8 mouse cellular contexts compared by ENCODE assay signal in genomic region chr11:115381743-115382539, GRCm38 (mm10). TPM values are rescaled to one million over a fixed set of nuclear protein-coding genes. Genes with fewer than 3 reads are reported as not detected.
DNase-seq lines count a peak whose midpoint lies in the region; ATAC-seq and TF ChIP-seq lines count a peak whose summit lies in the region.

Cdr2l (plus strand) TSS chr11:115381916.

- H3K27me3 ChIP-seq in ES-Bruce4 (ENCODE audit: control insufficient read depth, insufficient read depth, low read length, poor library complexity, severe bottlenecking) = no peaks in the 10 kb centered on the region
- H3K27me3 ChIP-seq in forebrain, embryonic 14.5 days (replicated peaks; ENCODE audit: control insufficient read depth, insufficient read depth, low read length) = no peaks in the 10 kb centered on the region
- H3K27me3 ChIP-seq in heart, postnatal 0 days (ENCODE audit: control insufficient read depth, insufficient read depth, low read length) = peaks cover 5% of the 10 kb centered on the region; the same call in 1 of the 2 replicates
- peaks cover 80% of the 10 kb centered on the region for H3K27me3 ChIP-seq in liver, embryonic 15.5 days
- no peaks in the 10 kb centered on the region for H3K27me3 ChIP-seq in neural tube, embryonic 15.5 days (replicated peaks)

- TF ChIP-seq POLR2A in ES-Bruce4 (IDR thresholded peaks at IDR 0.05; ENCODE audit: insufficient read depth, low read length) = no peak

- no peaks in the 10 kb centered on the region for H3K9me3 ChIP-seq in ES-Bruce4 (replicated peaks; ENCODE audit: control insufficient read depth, insufficient read depth, low read length, poor library complexity, severe bottlenecking)
- H3K9me3 ChIP-seq in forebrain, embryonic 14.5 days (replicated peaks; ENCODE audit: control insufficient read depth, low read length) = 0 out of 2 replicates have a peak, but pooled peaks cover 3% of the 10 kb centered on the region
- H3K9me3 ChIP-seq in heart, postnatal 0 days (replicated peaks; ENCODE audit: control insufficient read depth, low read length) = no peaks in the 10 kb centered on the region; the same call in 1 of the 2 replicates
- no peaks in the 10 kb centered on the region for H3K9me3 ChIP-seq in liver, embryonic 15.5 days (replicated peaks)
- H3K9me3 ChIP-seq in neural tube, embryonic 15.5 days (replicated peaks) = no peaks in the 10 kb centered on the region

- no peaks in the 10 kb centered on the region for H3K36me3 ChIP-seq in ES-Bruce4 (ENCODE audit: control insufficient read depth, insufficient read depth, low read length, poor library complexity, severe bottlenecking)
- H3K36me3 ChIP-seq in forebrain, embryonic 14.5 days (ENCODE audit: control insufficient read depth, insufficient read depth, low read length) = no peaks in the 10 kb centered on the region
- H3K36me3 ChIP-seq in heart, postnatal 0 days (replicated peaks; ENCODE audit: control insufficient read depth, insufficient read depth, low read length) = no peaks in the 10 kb centered on the region
- H3K36me3 ChIP-seq in liver, embryonic 15.5 days (replicated peaks) = no peaks in the 10 kb centered on the region
- H3K36me3 ChIP-seq in neural tube, embryonic 15.5 days = no peaks in the 10 kb centered on the region

- peak; percentile 90 for ATAC-seq in forebrain, embryonic 14.5 days
- peak; percentile 92 for ATAC-seq in heart, postnatal 0 days (ENCODE audit: insufficient read depth, low read depth)
- peak; percentile 62 for ATAC-seq in liver, embryonic 15.5 days (ENCODE audit: insufficient read depth)
- ATAC-seq in neural tube, embryonic 15.5 days (ENCODE audit: low FRiP score) = peak; percentile 90

- TF ChIP-seq EP300 in ES-Bruce4 (IDR thresholded peaks at IDR 0.05; ENCODE audit: insufficient read depth, low read depth, low read length) = no peak
- no peak for TF ChIP-seq EP300 in heart, postnatal 0 days (IDR thresholded peaks at IDR 0.05; ENCODE audit: low read depth)

- H3K27ac ChIP-seq in ES-Bruce4 (ENCODE audit: insufficient read depth, low read length) = peak within 1 kb of the TSS; percentile 10; the same call in 1 of the 2 replicates
- peak within 1 kb of the TSS; percentile 52 for H3K27ac ChIP-seq in brown adipose tissue, adult 24 weeks (replicated peaks; ENCODE audit: low read depth, low read length)
- H3K27ac ChIP-seq in forebrain, embryonic 14.5 days (ENCODE audit: low read depth, low read length) = peak within 1 kb of the TSS; percentile 96
- H3K27ac ChIP-seq in heart, postnatal 0 days (ENCODE audit: low read depth) = peak within 1 kb of the TSS; percentile 73
- H3K27ac ChIP-seq in liver, embryonic 15.5 days (replicated peaks) = no peak within 1 kb of the TSS
- H3K27ac ChIP-seq in neural tube, embryonic 15.5 days (replicated peaks) = peak within 1 kb of the TSS; percentile 95

- H3K4me2 ChIP-seq in forebrain, embryonic 14.5 days (ENCODE audit: low read length) = peak within 1 kb of the TSS; percentile 88
- H3K4me2 ChIP-seq in heart, postnatal 0 days (ENCODE audit: low read depth, low read length) = peak within 1 kb of the TSS; percentile 98
- H3K4me2 ChIP-seq in liver, embryonic 15.5 days = peak within 1 kb of the TSS; percentile 69
- peak within 1 kb of the TSS; percentile 88 for H3K4me2 ChIP-seq in neural tube, embryonic 15.5 days

- H3K4me1 ChIP-seq in ES-Bruce4 (ENCODE audit: control insufficient read depth, insufficient read depth, low read length) = peaks cover 7% of the 10 kb centered on the region
- H3K4me1 ChIP-seq in brown adipose tissue, adult 24 weeks (ENCODE audit: control insufficient read depth, insufficient read depth, insufficient read length, low read length) = peaks cover 13% of the 10 kb centered on the region; the same call in 1 of the 2 replicates
- H3K4me1 ChIP-seq in forebrain, embryonic 14.5 days (ENCODE audit: control insufficient read depth, insufficient read depth, low read length) = peaks cover 23% of the 10 kb centered on the region
- H3K4me1 ChIP-seq in heart, postnatal 0 days (ENCODE audit: control insufficient read depth, insufficient read depth) = peaks cover 10% of the 10 kb centered on the region
- H3K4me1 ChIP-seq in liver, embryonic 15.5 days (replicated peaks) = peaks cover 5% of the 10 kb centered on the region; the same call in 1 of the 2 replicates
- H3K4me1 ChIP-seq in neural tube, embryonic 15.5 days = peaks cover 45% of the 10 kb centered on the region

- peak within 1 kb of the TSS; percentile 96 for H3K4me3 ChIP-seq in ES-Bruce4 (ENCODE audit: low read depth, low read length)
- H3K4me3 ChIP-seq in brown adipose tissue, adult 24 weeks (ENCODE audit: insufficient read depth, low read depth, low read length) = peak within 1 kb of the TSS; percentile 75
- peak within 1 kb of the TSS; percentile 91 for H3K4me3 ChIP-seq in forebrain, embryonic 14.5 days (ENCODE audit: low read depth, low read length)
- peak within 1 kb of the TSS; percentile 81 for H3K4me3 ChIP-seq in heart, postnatal 0 days (ENCODE audit: low read depth, low read length)
- peak within 1 kb of the TSS; percentile 55 for H3K4me3 ChIP-seq in liver, embryonic 15.5 days (replicated peaks)
- peak within 1 kb of the TSS; percentile 72 for H3K4me3 ChIP-seq in neural tube, embryonic 15.5 days (replicated peaks)

- H3K9ac ChIP-seq in ES-Bruce4 (ENCODE audit: low read depth, poor library complexity, severe bottlenecking) = peak within 1 kb of the TSS; percentile 87
- H3K9ac ChIP-seq in forebrain, embryonic 14.5 days (ENCODE audit: low read length) = peak within 1 kb of the TSS; percentile 98
- H3K9ac ChIP-seq in heart, postnatal 0 days (replicated peaks; ENCODE audit: low read depth, low read length) = peak within 1 kb of the TSS; percentile 83
- peak within 1 kb of the TSS; percentile 18; the same call in 1 of the 2 replicates for H3K9ac ChIP-seq in liver, embryonic 15.5 days
- H3K9ac ChIP-seq in neural tube, embryonic 15.5 days (replicated peaks) = peak within 1 kb of the TSS; percentile 90

- DNase-seq in forebrain, embryonic 14.5 days (ENCODE audit: low spot score) = peak; percentile 95
- peak; percentile 95 for DNase-seq in heart, postnatal 0 days (ENCODE audit: low spot score)
- DNase-seq in kidney, postnatal 36 days = peak; percentile 95 to 96
- DNase-seq in thymus, postnatal 14 days = peak; percentile 74

- TF ChIP-seq CTCF in ES-Bruce4 (IDR thresholded peaks at IDR 0.05; ENCODE audit: low read depth, low read length) = no peak
- no peak for TF ChIP-seq CTCF in heart, postnatal 0 days (IDR thresholded peaks at IDR 0.05; ENCODE audit: low read depth)

- WGBS in forebrain, embryonic 14.5 days = under 1% methylated on average over 64 of the region's 76 CpGs
- WGBS in heart, postnatal 0 days = under 1% methylated on average over 45 of the region's 76 CpGs
- WGBS in liver, embryonic 15.5 days (ENCODE audit: insufficient replicate concordance) = under 1% methylated on average over 76 of the region's 76 CpGs
- under 1% methylated on average over 73 of the region's 76 CpGs for WGBS in neural tube, embryonic 15.5 days

RNA-seq across cellular contexts. Expression of gene Cdr2l, which starts in this region (rescaled TPM):
- polyA plus RNA-seq in ES-Bruce4 (2011; ENCODE audit: insufficient read depth, insufficient read length, low read depth, missing spikeins) = 12.3 and 14.1 TPM in 2 replicates
- polyA plus RNA-seq in brown adipose tissue, adult 24 weeks (2012; ENCODE audit: insufficient read depth, insufficient read length, missing spikeins) = 1.9 and 2.1 TPM in 2 replicates
- 17.7 and 19.0 TPM in 2 replicates for polyA plus RNA-seq in forebrain, embryonic 14.5 days (2014; fragmentation: Nextera tagmentation; extraction: Ambion mirVana)
- 23.1 and 26.7 TPM in 2 replicates for total RNA-seq in heart, postnatal 0 days (2014; rRNA removed; ENCODE audit: low replicate concordance)
- polyA plus RNA-seq in heart, postnatal 0 days (2015; fragmentation: Nextera tagmentation; extraction: Ambion mirVana) = 5.2 and 5.6 TPM in 2 replicates
- 1.2 and 1.3 TPM in 2 replicates for polyA plus RNA-seq in liver, embryonic 15.5 days (2015; fragmentation: Nextera tagmentation; extraction: Ambion mirVana)
- 21.5 and 23.9 TPM in 2 replicates for polyA plus RNA-seq in neural tube, embryonic 15.5 days (2015; fragmentation: Nextera tagmentation; extraction: Ambion mirVana)

Comparison
In these comparisons a context has a peak if more than half of its experiments do, and no peak if none do; other contexts are left out.
1. H3K9ac ChIP-seq: peak in every context shown above with its lines; median percentile 98 in forebrain, embryonic 14.5 days; 90 in neural tube, embryonic 15.5 days; 87 in ES-Bruce4; 83 in heart, postnatal 0 days; 18 in liver, embryonic 15.5 days.